Mouse (Mus musculus) layer of hippocampus, adult 11-12 months (tissue): Measurements from ENCODE around the gene Olfr744.
"Not testable (repeated sequence)": the region's sequence is repeated elsewhere in the genome, so short reads cannot be mapped to it uniquely, and the experiment has no call there.

ENCODE experiments used
- DNase-seq: peaks from one replicate; pipeline ENCODE4 v3.0.0; 2022; ENCODE audit warnings: low spot score

Gene Olfr744

DNA sequence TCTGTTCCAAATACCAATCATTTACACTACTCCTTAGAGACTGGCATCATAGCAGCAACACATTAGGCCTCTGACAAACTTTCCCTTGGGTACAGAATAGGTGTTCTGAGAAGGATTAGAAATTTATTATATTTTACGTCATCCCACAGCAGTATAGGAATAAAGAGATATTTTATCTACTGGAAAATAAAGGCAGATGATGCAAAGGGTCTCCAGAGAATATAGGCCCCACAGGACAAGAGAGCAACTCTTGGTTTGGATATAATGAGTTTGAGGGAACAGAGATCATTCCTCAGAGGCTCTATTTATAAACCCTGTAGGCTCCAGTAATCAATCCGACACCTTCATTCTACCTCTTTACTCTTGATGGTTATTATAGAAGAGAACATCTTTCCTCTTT, at the start of gene Olfr744:
TSS of gene Olfr744 (plus strand) at position 301 of the 400 bp plus-strand sequence.
- no peak for DNase-seq

DNA sequence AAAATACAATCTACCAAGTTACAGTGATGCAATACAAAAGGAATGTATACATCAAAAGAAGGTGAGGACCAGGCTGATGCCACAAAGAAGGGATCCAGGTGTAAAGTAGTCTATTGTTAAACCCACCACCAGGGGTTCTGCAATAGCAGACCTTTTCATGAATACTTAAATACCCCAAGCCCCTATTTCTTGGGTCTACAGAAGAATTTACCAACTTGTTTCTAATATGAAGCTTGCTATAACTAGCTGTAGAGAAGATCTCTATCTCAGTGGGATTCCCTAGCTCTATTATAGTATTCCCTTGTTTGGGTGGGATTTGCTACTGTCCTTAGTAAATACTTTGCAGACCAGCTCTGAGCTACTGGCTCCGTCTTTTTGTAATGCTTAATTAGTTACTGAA, 41.6 kb upstream of the Olfr744 start:
- not testable (repeated sequence) for DNase-seq

DNA sequence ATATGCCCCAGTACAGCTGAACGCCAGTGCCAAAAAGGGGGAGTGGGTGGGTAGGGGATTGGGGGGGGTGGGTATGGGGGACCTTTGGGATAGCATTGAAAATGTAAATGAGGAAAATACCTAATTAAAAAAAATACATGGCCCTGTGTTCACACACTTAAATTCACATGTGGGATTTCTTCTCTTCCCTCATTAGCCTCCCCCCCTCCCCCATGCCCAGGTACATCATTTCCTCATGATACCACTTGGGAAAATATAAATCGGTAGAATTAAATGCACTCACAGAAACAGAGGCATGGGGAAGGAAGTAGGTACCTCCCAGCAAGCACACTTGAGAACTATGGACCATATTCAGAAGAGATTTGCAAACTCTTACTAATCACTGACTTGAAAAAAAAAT, 24.4 kb downstream of the Olfr744 start, which contains the start of gene Olfr745:
TSS of gene Olfr745 (plus strand) at position 301 of the 400 bp plus-strand sequence.
- no peak for DNase-seq

DNA sequence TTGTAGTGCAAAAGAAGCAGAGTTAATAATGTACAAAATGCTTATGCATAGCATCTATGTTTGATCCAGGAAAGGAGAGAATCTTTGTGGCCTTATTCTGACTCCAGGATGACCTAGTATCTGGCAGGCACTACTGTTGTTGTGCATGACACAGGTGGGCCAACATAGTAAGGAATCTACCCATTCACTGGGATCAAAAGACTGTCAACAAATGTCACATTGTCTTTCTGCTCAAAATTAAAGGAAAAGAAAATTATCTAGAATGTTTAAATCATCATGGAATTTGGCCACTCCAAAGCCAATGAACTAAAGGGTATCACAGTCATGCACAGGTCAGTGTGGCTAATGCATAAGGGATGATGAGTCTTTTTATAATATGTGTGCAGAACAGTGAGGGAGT, 32.1 kb downstream of the Olfr744 start, which contains the start of gene Olfr746:
TSS of gene Olfr746 (plus strand) at position 301 of the 400 bp plus-strand sequence.
- DNase-seq, result no peak
